Mouse (Mus musculus) ES-E14 (cell line): Measurements from ENCODE around the gene Foxo3.

ENCODE experiments used
- CHD2 ChIP-seq: IDR thresholded peaks from 2 replicates; pipeline ENCODE4 v1.6.1; 2014; ENCODE audit warnings: mild to moderate bottlenecking, low read depth, low read length, inconsistent platforms
- HCFC1 ChIP-seq: IDR thresholded peaks from 2 replicates; pipeline ENCODE4 v1.6.1; 2012; ENCODE audit warnings: low read length, inconsistent platforms, borderline replicate concordance; ENCODE audit not compliant: insufficient read depth
- MAFK ChIP-seq: IDR thresholded peaks from 2 replicates; pipeline ENCODE4 v1.6.1; 2014; ENCODE audit warnings: mild to moderate bottlenecking, low read depth, low read length, inconsistent platforms; ENCODE audit not compliant: insufficient read depth
- ZC3H11A ChIP-seq: IDR thresholded peaks from 2 replicates; pipeline ENCODE4 v1.6.1; 2012; ENCODE audit warnings: low read depth, mild to moderate bottlenecking, inconsistent platforms, low read length, borderline replicate concordance
- ZNF384 ChIP-seq: IDR thresholded peaks from 2 replicates; pipeline ENCODE4 v1.6.1; 2012; ENCODE audit warnings: low read depth, low read length, inconsistent platforms

DNA sequence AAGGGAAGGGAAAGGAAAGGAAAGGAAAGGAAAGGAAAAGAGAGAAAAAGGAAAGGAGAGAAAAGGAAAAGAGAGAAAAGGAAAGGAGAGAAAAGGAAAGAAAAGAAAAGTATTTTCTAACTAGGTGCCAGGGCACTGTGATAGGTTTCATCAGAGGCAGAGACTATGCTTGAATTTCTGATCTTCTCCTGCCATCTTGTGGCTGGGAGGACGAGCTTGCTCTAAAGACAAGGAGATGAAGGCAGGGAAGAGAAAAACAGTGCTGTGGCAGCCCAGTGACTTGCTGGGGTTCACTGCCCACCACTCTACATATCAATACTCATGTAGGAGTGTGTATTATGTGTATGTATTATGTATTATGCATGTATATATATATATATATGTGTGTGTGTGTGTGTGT lies 18.5 kb upstream of the Foxo3 start:
- TF ChIP-seq CHD2 (no peak), ZNF384 (no peak), HCFC1 (no peak), MAFK (no peak), ZC3H11A (0 out of 2 replicates have a peak, but pooled peaks have one; percentile 35)
